Mouse (Mus musculus) ES-E14 (cell line): Measurements from ENCODE around the gene Igfals. TPM values are rescaled to one million over a fixed set of nuclear protein-coding genes. Genes with fewer than 3 reads are reported as not detected.
A peak's percentile ranks its signal among the peaks of the same experiment; 100 is the strongest.

Source experiments
- DNase-seq: peaks from one replicate; pipeline ENCODE4 v3.0.0-alpha.2; 2013; ENCODE audit warnings: low read depth, low spot score
- H3K27ac ChIP-seq: 2 replicates; pipeline ENCODE4 v1.5.1; 2012; ENCODE audit warnings: low read depth, mild to moderate bottlenecking, low read length, moderate library complexity, mixed read lengths; ENCODE audit not compliant: poor library complexity, insufficient read depth, severe bottlenecking
- H3K36me3 ChIP-seq: 2 replicates; pipeline ENCODE4 v1.6.1; 2012; ENCODE audit warnings: mild to moderate bottlenecking, low read length, moderate library complexity, mixed read lengths; ENCODE audit not compliant: control insufficient read depth, poor library complexity, insufficient read depth, severe bottlenecking
- H3K4me1 ChIP-seq, 2 experiments: fragments of 150-350 bp in 1 of 2; sonication (generic) in 1 of 2; 2 replicates each; pipeline ENCODE4 v1.6.1; 2012; ENCODE audit warnings: low read length in 2 of 2, mild to moderate bottlenecking in 1 of 2, mixed read lengths in 1 of 2; ENCODE audit not compliant: control insufficient read depth in 2 of 2, insufficient read depth in 2 of 2, poor library complexity in 1 of 2
- H3K4me3 ChIP-seq, 2 experiments: fragments of 150-350 bp in 1 of 2; sonication (generic) in 1 of 2; 2 replicates each; pipeline ENCODE4 v1.5.1; 2012; ENCODE audit warnings: low read length in 2 of 2, low read depth in 1 of 2, mild to moderate bottlenecking in 1 of 2, mixed read lengths in 1 of 2; ENCODE audit not compliant: insufficient read depth in 1 of 2, poor library complexity in 1 of 2, severe bottlenecking in 1 of 2
- H3K9ac ChIP-seq: 2 replicates; pipeline ENCODE4 v1.6.1; 2012; ENCODE audit warnings: low read depth, mild to moderate bottlenecking, low read length, mixed read lengths; ENCODE audit not compliant: poor library complexity, insufficient read depth, severe bottlenecking
- H3K9me3 ChIP-seq: fragments of 150-350 bp; sonication (generic); 2 replicates; pipeline ENCODE4 v1.6.1; 2012; ENCODE audit warnings: low read depth, mild to moderate bottlenecking, low read length; ENCODE audit not compliant: control insufficient read depth, insufficient read depth
- CHD2 ChIP-seq: IDR thresholded peaks from 2 replicates; pipeline ENCODE4 v1.6.1; 2014; ENCODE audit warnings: mild to moderate bottlenecking, low read depth, low read length, inconsistent platforms
- HCFC1 ChIP-seq: IDR thresholded peaks from 2 replicates; pipeline ENCODE4 v1.6.1; 2012; ENCODE audit warnings: low read length, inconsistent platforms, borderline replicate concordance; ENCODE audit not compliant: insufficient read depth
- MAFK ChIP-seq: IDR thresholded peaks from 2 replicates; pipeline ENCODE4 v1.6.1; 2014; ENCODE audit warnings: mild to moderate bottlenecking, low read depth, low read length, inconsistent platforms; ENCODE audit not compliant: insufficient read depth
- ZC3H11A ChIP-seq: IDR thresholded peaks from 2 replicates; pipeline ENCODE4 v1.6.1; 2012; ENCODE audit warnings: low read depth, mild to moderate bottlenecking, inconsistent platforms, low read length, borderline replicate concordance
- ZNF384 ChIP-seq: IDR thresholded peaks from 2 replicates; pipeline ENCODE4 v1.6.1; 2012; ENCODE audit warnings: low read depth, low read length, inconsistent platforms
- in situ Hi-C, 2 experiments: fragments of 600-800 bp; cut with MboI; formaldehyde crosslinking; loops; one replicate each; pipeline ENCODE4 v1.15.1; 2025; ENCODE audit warnings: low sequenced_read_pairs in 2 of 2, inconsistent platforms in 1 of 2; ENCODE audit not compliant: unreplicated experiment in 2 of 2
- total RNA-seq: library from RNA; depleted of rRNA; stranded (reverse); fragments of 300-350 nt; gene quantifications from 2 replicates; pipeline ENCODE4 v1.2.3, GENCODE M21; 2012

Igfals gene
- total RNA-seq, 1 experiment = 2.5 TPM

GRCm38 (mm10) chr17:24897600-24897999, 31.8 kb downstream of the Igfals start:
- Histone ChIP-seq H3K4me1 (peaks cover 0 to 14% of the 10 kb centered on the region in 2 experiments; a peak in 2 of 4 replicates), H3K4me3 (0 out of 4 replicates have a peak overlapping the region, but pooled peaks of 1 of the 2 experiments have one; percentile 83), H3K9ac (no peak overlapping the region), H3K9me3 (no peaks in the 10 kb centered on the region), H3K36me3 (peaks cover 52% of the 10 kb centered on the region), H3K27ac (no peak overlapping the region)
- no peak for DNase-seq
- in situ Hi-C loops = no loop called here
- no peak for TF ChIP-seq ZC3H11A
- TF ChIP-seq MAFK = no peak
- TF ChIP-seq CHD2 = no peak
- no peak for TF ChIP-seq ZNF384

GRCm38 (mm10) chr17:24898041-24898854, 32.5 kb downstream of the Igfals start:
- peaks cover 0 to 14% of the 10 kb centered on the region in 2 experiments; a peak in 2 of 4 replicates for H3K4me1 ChIP-seq
- in situ Hi-C loops = no loop called here
- TF ChIP-seq MAFK (no peak), HCFC1 (no peak), ZNF384 (no peak), CHD2 (no peak), ZC3H11A (no peak)
- peaks cover 45% of the 10 kb centered on the region for H3K36me3 ChIP-seq
- H3K27ac ChIP-seq = no peak overlapping the region
- H3K4me3 ChIP-seq = no peak overlapping the region
- no peaks in the 10 kb centered on the region for H3K9me3 ChIP-seq
- DNase-seq = no peak
- no peak overlapping the region for H3K9ac ChIP-seq

GRCm38 (mm10) chr17:24899153-24899552, 33.4 kb downstream of the Igfals start:
- no peak for DNase-seq
- Histone ChIP-seq H3K9me3 (no peaks in the 10 kb centered on the region), H3K36me3 (peaks cover 41% of the 10 kb centered on the region), H3K9ac (no peak overlapping the region), H3K27ac (no peak overlapping the region), H3K4me3 (no peak overlapping the region), H3K4me1 (peaks cover 0 to 15% of the 10 kb centered on the region in 2 experiments; a peak in 2 of 4 replicates)
- in situ Hi-C loops = no loop called here
- TF ChIP-seq ZNF384 (no peak), HCFC1 (no peak), MAFK (no peak)

- no peak for DNase-seq
- TF ChIP-seq MAFK (no peak), ZNF384 (no peak), CHD2 (no peak), HCFC1 (no peak), ZC3H11A (no peak)
- in situ Hi-C loops = no loop called here
- H3K4me1 ChIP-seq = peaks cover 0 to 13% of the 10 kb centered on the region in 2 experiments; a peak in 2 of 4 replicates
- H3K27ac ChIP-seq = no peak overlapping the region
- H3K36me3 ChIP-seq = peaks cover 48% of the 10 kb centered on the region
- H3K4me3 ChIP-seq = no peak overlapping the region
- H3K9ac ChIP-seq = no peak overlapping the region
- H3K9me3 ChIP-seq = no peaks in the 10 kb centered on the region
Measured at GRCm38 (mm10) chr17:24900014-24900413, 34.2 kb downstream of the Igfals start.
